Mouse (Mus musculus) megakaryocyte-erythroid progenitor cell, adult 5-6 weeks (primary cell): ENCODE measurements around the gene Dst. TPM values are rescaled to one million over a fixed set of nuclear protein-coding genes. Genes with fewer than 3 reads are reported as not detected.

ENCODE experiments used
- ATAC-seq: replicated peaks from 2 replicates; pipeline ENCODE4 v1.8.0; 2016; ENCODE audit warnings: mild to moderate bottlenecking, inconsistent platforms; ENCODE audit not compliant: severe bottlenecking, poor library complexity, low FRiP score, low TSS enrichment
- total RNA-seq, 2 experiments: library from RNA; stranded (forward) in 1 of 2; stranded (reverse) in 1 of 2; fragments of 200-1000, 215-1000 nt in 1 of 2; fragments of >200 nt in 1 of 2; fragmentation: Nextera tagmentation in 1 of 2; gene quantifications; 2 replicates each; pipeline ENCODE4 v1.2.3; 2014 to 2017

Gene Dst
- total RNA-seq, 2 experiments from 2014 or later = 2.1 to 4.1 TPM

DNA sequence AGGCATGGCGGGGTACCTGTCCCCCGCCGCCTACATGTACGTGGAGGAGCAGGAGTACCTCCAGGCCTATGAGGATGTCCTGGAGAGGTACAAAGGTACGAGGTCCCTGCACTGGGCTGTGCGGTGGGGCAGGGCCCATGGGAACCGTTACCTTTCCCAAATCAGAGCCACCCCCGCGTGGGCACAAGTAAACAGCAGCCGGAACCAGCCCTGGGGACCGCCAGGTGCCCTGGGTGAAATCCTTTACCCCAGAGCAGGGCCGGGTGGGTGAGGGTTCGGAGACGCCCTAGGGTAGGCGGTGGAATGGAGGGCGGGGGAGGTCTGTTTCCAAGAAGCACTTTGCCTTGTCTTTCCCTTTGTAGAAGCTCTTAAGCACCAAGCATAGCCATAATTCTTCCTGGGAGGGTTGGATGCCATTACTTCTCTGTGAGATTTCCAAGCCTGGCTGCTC, 103.8 kb downstream of the Dst start:
- no peak for ATAC-seq

GRCm38 (mm10) chr1:34013490-34013889, 105.5 kb downstream of the Dst start:
- ATAC-seq = no peak

DNA sequence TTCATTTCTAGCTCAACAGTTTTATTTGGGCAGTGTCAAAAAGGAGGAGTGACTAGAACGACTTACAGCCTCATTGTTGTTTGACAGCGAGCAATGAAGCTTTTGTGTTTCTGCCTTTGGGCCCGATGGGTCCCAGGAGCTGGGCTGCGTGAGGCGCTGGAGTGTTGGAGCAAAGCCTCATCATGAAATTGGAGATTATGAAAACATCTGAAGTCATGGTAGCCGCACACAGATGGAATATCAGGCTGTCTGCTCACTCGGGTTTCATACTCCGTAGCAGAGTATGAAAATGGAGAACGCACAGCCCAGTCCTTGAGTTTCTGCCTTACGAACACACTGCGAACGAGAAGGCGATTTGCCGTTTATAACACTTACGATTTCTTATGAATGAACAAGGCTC, 108.8 kb downstream of the Dst start:
- ATAC-seq = no peak

GRCm38 (mm10) chr1:34017323-34017722, 109.3 kb downstream of the Dst start:
- no peak for ATAC-seq

- no peak for ATAC-seq
Observed at GRCm38 (mm10) chr1:34020599-34020998, 112.6 kb downstream of the Dst start.

GRCm38 (mm10) chr1:34021574-34021973, 113.5 kb downstream of the Dst start:
- ATAC-seq = no peak

- ATAC-seq = no peak
Observed at GRCm38 (mm10) chr1:34023154-34023553, 115.1 kb downstream of the Dst start.

GRCm38 (mm10) chr1:34025879-34026278, 117.9 kb downstream of the Dst start:
- ATAC-seq = no peak

DNA sequence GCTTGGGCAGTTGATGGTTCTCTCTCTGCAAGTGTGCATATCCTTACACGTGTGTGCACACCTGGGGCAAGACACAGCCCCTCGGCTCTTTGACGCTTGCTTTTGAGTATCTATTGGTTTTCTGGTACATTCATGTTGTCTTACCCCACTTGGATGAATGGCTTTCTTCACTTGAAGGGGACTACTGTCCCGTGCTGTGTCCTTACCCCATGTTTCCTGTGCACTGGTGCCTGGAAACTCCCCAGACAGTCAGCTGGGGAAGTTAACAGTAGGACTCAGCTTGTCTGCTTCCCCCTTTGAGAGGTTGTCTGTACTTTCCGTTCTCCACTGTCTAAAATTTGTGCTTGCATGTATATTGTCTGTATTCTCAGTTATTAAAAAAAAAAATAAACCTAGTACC, 120.7 kb downstream of the Dst start:
- ATAC-seq = no peak

- ATAC-seq = no peak
Observed at GRCm38 (mm10) chr1:34030330-34031021, 122.5 kb downstream of the Dst start.

GRCm38 (mm10) chr1:34033052-34033451, 125.0 kb downstream of the Dst start:
- no peak for ATAC-seq

DNA sequence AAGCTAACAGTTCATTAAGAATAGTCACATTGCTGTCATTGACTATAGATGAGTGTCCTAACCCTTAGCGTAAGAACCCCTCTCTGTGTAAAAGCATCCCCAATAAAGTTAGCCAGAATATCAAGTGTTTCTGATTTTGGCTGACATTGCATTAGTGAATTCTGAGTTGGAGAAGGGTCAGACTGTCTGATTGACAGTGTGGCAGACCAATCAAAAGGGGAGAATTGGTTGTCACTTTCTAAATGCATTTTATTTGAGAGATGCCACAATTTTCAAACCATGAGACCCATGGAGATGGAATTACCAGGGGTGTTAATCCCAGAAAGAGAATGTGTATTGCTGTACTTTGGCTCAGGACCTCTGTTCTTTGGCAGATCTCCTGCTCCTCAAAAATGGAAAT, 125.5 kb downstream of the Dst start:
- no peak for ATAC-seq

- ATAC-seq = no peak
Observed at GRCm38 (mm10) chr1:34033958-34034357, 125.9 kb downstream of the Dst start.

GRCm38 (mm10) chr1:34036111-34036510, 128.1 kb downstream of the Dst start:
- no peak for ATAC-seq

GRCm38 (mm10) chr1:34038571-34038970, 130.5 kb downstream of the Dst start:
- no peak for ATAC-seq

GRCm38 (mm10) chr1:34040049-34040448, 132.0 kb downstream of the Dst start:
- ATAC-seq = no peak

- ATAC-seq = no peak
Observed at GRCm38 (mm10) chr1:34040901-34041721, 133.1 kb downstream of the Dst start.

GRCm38 (mm10) chr1:34042299-34042698, 134.3 kb downstream of the Dst start:
- no peak for ATAC-seq

GRCm38 (mm10) chr1:34043327-34043726, 135.3 kb downstream of the Dst start:
- no peak for ATAC-seq

- ATAC-seq = no peak
Observed at GRCm38 (mm10) chr1:34043836-34044550, 136.0 kb downstream of the Dst start.
